Mouse (Mus musculus) intestine, embryonic 14.5 days (tissue): ENCODE measurements at regions not wholly inside any gene's neighbourhood (a gene's known extent, or its start where the extent isn't known, plus 50 kb on each side); places are given as distances from the start of the nearest gene placed in this dataset.
"Not testable (repeated sequence)": the region's sequence is repeated elsewhere in the genome, so short reads cannot be mapped to it uniquely, and the experiment has no call there.

Experiments
- ATAC-seq: fragments of 200-750 bp; cut with Nextera tagmentation; replicated peaks from 2 replicates; pipeline ENCODE4 v1.8.0; 2017; ENCODE audit warnings: low read depth, moderate number of reproducible peaks, moderate TSS enrichment, moderate library complexity; ENCODE audit not compliant: low FRiP score, low TSS enrichment
- DNase-seq: peaks from one replicate; pipeline ENCODE4 v3.0.0-alpha.2; 2018; ENCODE audit warnings: low spot score
- H3K27ac ChIP-seq: fragments of 300-500 bp; sonication (generic); 2 replicates; pipeline ENCODE4 v1.5.1; 2014; ENCODE audit warnings: low read depth, mild to moderate bottlenecking, control low read depth
- H3K27me3 ChIP-seq: fragments of 300-500 bp; sonication (generic); replicated peaks from 2 replicates; pipeline ENCODE4 v1.6.1; 2014; ENCODE audit warnings: low read length, control low read depth; ENCODE audit not compliant: control insufficient read depth, insufficient read depth
- H3K36me3 ChIP-seq: fragments of 300-500 bp; sonication (generic); 2 replicates; pipeline ENCODE4 v1.6.1; 2014; ENCODE audit warnings: low read length, control low read depth; ENCODE audit not compliant: control insufficient read depth, insufficient read depth
- H3K4me1 ChIP-seq: fragments of 300-500 bp; sonication (generic); replicated peaks from 2 replicates; pipeline ENCODE4 v1.6.1; 2014; ENCODE audit warnings: low read length, control low read depth, mixed read lengths; ENCODE audit not compliant: control insufficient read depth, insufficient read depth
- H3K4me2 ChIP-seq: fragments of 300-500 bp; sonication (generic); 2 replicates; pipeline ENCODE4 v1.6.1; 2014; ENCODE audit warnings: low read length
- H3K4me3 ChIP-seq: fragments of 300-500 bp; sonication (generic); 2 replicates; pipeline ENCODE4 v1.5.1; 2014; ENCODE audit warnings: low read depth, low read length, control low read depth, mixed read lengths
- H3K9ac ChIP-seq: fragments of 300-500 bp; sonication (generic); 2 replicates; pipeline ENCODE4 v1.6.1; 2014; ENCODE audit warnings: mild to moderate bottlenecking, low read length
- H3K9me3 ChIP-seq: fragments of 300-500 bp; sonication (generic); 2 replicates; pipeline ENCODE4 v1.6.1; 2016; ENCODE audit warnings: low read length, control low read depth; ENCODE audit not compliant: control insufficient read depth
- WGBS: fragments of 180-500 bp; shearing (Covaris S2); extraction: QIAGEN DNeasy Blood & Tissue Kit; methylation state at CpG from one replicate; pipeline ENCODE4 v1.1.7; 2014; 5-methylcytosine and 5-hydroxymethylcytosine counted together

DNA sequence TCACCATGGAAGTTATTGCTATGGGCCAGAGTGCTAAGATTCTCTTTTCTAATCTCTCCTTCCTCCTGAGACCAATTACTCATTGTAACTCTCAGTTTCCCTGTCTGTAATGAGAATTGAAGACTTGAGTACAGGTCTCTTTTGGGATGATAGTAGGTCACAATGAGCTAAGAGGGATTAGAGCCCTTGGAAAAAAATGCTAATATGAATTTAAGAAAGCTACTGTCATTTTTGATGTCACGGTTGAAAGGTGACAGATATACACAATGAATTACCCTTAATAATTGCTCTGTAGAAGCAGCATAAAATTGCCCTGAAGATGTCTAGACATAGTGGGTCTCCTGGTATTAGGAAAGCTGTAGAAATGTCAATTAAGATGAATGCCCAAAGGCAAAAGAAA, 178.2 kb downstream of the Kcna4 start:
- no peak for DNase-seq

GRCm38 (mm10) chr2:107503646-107504379, 213.4 kb downstream of the Kcna4 start:
- DNase-seq (no peak), ATAC-seq (no peak)
- Histone ChIP-seq H3K9me3 (no peaks in the 10 kb centered on the region), H3K4me3 (no peak overlapping the region), H3K9ac (no peak overlapping the region), H3K36me3 (no peaks in the 10 kb centered on the region), H3K27me3 (no peaks in the 10 kb centered on the region), H3K4me1 (no peaks in the 10 kb centered on the region), H3K4me2 (no peak overlapping the region), H3K27ac (no peak overlapping the region)
- WGBS: 74% methylated on average over 7 of the region's 7 CpGs

More for the DNA sequence above, 178.2 kb downstream of the Kcna4 start:
- H3K4me1 ChIP-seq: no peaks in the 10 kb centered on the region
- H3K27ac ChIP-seq: no peak overlapping the region
- no peaks in the 10 kb centered on the region for H3K27me3 ChIP-seq
- no peaks in the 10 kb centered on the region for H3K9me3 ChIP-seq
- no peak overlapping the region for H3K9ac ChIP-seq
- no peak overlapping the region for H3K4me3 ChIP-seq
- H3K4me2 ChIP-seq: no peak overlapping the region
- 85% methylated on average over 1 of the region's 1 CpGs for WGBS
- no peaks in the 10 kb centered on the region for H3K36me3 ChIP-seq
- no peak for ATAC-seq

DNA sequence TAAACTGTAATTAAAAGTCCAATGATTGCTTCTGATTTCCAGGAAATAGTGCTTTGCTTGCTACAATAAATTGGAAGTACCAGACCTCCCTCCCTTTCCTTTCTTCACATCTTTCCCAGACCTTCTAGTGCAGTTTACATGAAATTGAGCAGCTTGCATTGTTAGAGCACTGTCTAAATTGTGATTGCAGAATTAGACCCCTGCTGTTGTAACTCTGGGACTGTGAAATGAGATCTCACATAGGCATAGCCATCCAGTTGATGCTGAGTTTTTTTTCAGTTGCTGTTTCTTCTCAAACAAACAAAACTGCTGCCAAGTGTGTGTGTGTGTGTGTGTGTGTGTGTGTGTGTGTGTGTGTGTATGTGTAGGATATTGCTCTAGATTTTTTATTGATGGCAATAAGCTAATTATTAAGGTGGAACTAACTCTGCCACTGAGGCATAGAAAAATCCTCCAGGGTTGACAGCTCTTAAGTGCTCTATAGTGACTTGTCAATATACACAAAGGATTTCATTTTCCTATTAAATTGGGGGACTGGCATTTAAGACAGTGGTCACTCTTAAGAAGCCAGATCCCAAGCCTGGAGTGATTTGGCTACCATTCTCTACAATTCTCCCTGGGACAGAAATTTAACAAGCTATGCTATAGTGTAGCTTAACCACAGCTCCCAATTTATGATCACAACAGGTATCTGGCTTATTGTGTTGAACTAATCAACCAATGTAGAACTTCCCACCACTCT, 217.2 kb downstream of the Kcna4 start:
- no peak overlapping the region for H3K27ac ChIP-seq
- H3K27me3 ChIP-seq: no peaks in the 10 kb centered on the region
- H3K4me3 ChIP-seq: no peak overlapping the region
- DNase-seq (no peak), ATAC-seq (no peak)
- H3K9ac ChIP-seq: no peak overlapping the region
- no peaks in the 10 kb centered on the region for H3K4me1 ChIP-seq
- H3K9me3 ChIP-seq: no peaks in the 10 kb centered on the region
- H3K4me2 ChIP-seq: no peak overlapping the region
- H3K36me3 ChIP-seq: no peaks in the 10 kb centered on the region

GRCm38 (mm10) chr2:107515486-107515885, 225.0 kb downstream of the Kcna4 start:
- H3K4me1 ChIP-seq, H3K27ac ChIP-seq, H3K9me3 ChIP-seq, H3K36me3 ChIP-seq, DNase-seq, ATAC-seq, H3K9ac ChIP-seq, H3K27me3 ChIP-seq, H3K4me3 ChIP-seq, H3K4me2 ChIP-seq: not testable (repeated sequence)
- 84% methylated on average over 1 of the region's 1 CpGs for WGBS

DNA sequence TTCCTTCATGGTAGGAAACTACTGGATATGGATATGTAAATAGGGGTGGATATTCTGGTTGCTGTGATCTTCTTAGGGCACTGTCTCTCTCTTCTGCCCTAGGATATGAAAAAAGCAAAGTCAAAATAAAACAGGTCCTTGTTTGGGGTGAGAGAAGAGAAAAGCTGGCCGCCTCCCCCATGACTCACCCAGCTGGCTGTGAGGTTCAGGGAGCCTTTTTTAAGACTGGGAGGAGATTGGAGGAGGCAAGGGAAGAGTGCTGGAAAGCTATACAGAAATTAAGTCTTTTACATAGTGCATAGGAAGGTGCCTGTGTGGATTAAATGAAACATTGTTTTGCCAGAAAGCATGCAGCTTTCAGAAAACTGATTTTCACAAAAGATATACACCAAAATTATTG, 227.7 kb downstream of the Kcna4 start:
- WGBS: 65% methylated on average over 1 of the region's 1 CpGs
- no peak for ATAC-seq

DNA sequence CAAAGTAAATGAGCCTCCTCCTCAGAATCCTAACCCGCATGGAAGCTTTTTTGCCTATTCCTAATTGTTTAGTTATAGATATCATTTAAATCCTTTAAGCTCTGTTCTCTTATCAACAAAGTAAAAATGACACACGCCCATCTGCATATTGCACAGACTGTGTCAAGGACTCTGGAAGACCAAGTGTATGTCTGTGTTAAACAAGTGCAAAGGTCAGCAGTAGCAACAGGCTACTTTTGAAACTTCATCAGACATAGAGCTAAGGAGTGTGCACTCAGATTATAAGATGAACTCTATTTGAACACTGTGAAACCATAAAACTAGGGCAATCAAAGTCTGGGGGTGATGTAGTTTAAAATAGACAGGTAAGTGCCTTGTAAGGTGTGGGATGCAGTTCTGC, 228.3 kb downstream of the Kcna4 start:
- ATAC-seq: peak; percentile 84; the same call in 1 of the 2 replicates
- Histone ChIP-seq H3K36me3 (no peaks in the 10 kb centered on the region), H3K4me1 (no peaks in the 10 kb centered on the region), H3K4me3 (no peak overlapping the region), H3K9me3 (no peaks in the 10 kb centered on the region), H3K4me2 (no peak overlapping the region), H3K27ac (no peak overlapping the region), H3K27me3 (no peaks in the 10 kb centered on the region), H3K9ac (no peak overlapping the region)
- DNase-seq: no peak
- 62% methylated on average over 2 of the region's 2 CpGs for WGBS

More for the DNA sequence above, 227.7 kb downstream of the Kcna4 start:
- H3K36me3 ChIP-seq: no peaks in the 10 kb centered on the region
- no peak overlapping the region for H3K4me2 ChIP-seq
- DNase-seq: no peak
- H3K9me3 ChIP-seq: no peaks in the 10 kb centered on the region
- no peaks in the 10 kb centered on the region for H3K4me1 ChIP-seq
- H3K27ac ChIP-seq: no peak overlapping the region
- H3K27me3 ChIP-seq: no peaks in the 10 kb centered on the region
- no peak overlapping the region for H3K9ac ChIP-seq
- no peak overlapping the region for H3K4me3 ChIP-seq

DNA sequence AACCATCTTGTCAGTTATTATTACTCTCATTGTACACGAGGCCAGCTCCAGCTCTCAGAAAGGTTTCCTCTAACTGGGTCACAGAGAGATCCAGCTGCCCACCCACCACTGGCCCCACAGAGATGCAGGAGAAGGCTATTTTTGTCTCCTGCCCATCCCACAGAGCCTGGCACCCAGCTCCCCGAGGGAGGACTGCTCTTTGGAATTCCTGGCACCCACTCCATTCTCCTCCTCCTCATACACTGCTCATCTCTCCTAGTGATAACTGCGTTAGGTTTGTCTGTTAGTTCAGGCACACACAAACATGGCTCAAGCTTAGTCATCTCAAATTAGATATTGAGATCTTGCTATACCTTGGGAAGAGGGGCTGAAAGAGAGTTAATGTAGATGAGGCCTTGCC, 228.9 kb downstream of the Kcna4 start:
- DNase-seq: no peak
- 45% methylated on average over 3 of the region's 3 CpGs for WGBS
- ATAC-seq: peak; percentile 62; the same call in 1 of the 2 replicates

GRCm38 (mm10) chr2:107519761-107520160, 229.3 kb downstream of the Kcna4 start:
- H3K27me3 ChIP-seq: no peaks in the 10 kb centered on the region
- H3K4me3 ChIP-seq: no peak overlapping the region
- H3K9me3 ChIP-seq: no peaks in the 10 kb centered on the region
- no peak overlapping the region for H3K4me2 ChIP-seq
- H3K9ac ChIP-seq: no peak overlapping the region
- no peaks in the 10 kb centered on the region for H3K4me1 ChIP-seq
- H3K36me3 ChIP-seq: no peaks in the 10 kb centered on the region
- H3K27ac ChIP-seq: no peak overlapping the region
- ATAC-seq (no peak), DNase-seq (no peak)
- 64% methylated on average over 4 of the region's 4 CpGs for WGBS

More for the DNA sequence above, 228.9 kb downstream of the Kcna4 start:
- H3K27ac ChIP-seq: no peak overlapping the region
- no peak overlapping the region for H3K4me2 ChIP-seq
- H3K9ac ChIP-seq: no peak overlapping the region
- no peak overlapping the region for H3K4me3 ChIP-seq
- no peaks in the 10 kb centered on the region for H3K27me3 ChIP-seq
- no peaks in the 10 kb centered on the region for H3K9me3 ChIP-seq
- H3K4me1 ChIP-seq: no peaks in the 10 kb centered on the region
- H3K36me3 ChIP-seq: no peaks in the 10 kb centered on the region

GRCm38 (mm10) chr2:107543161-107543560, 252.7 kb downstream of the Kcna4 start:
- H3K4me3 ChIP-seq: no peak overlapping the region
- H3K9ac ChIP-seq: no peak overlapping the region
- H3K4me2 ChIP-seq: no peak overlapping the region
- ATAC-seq (no peak), DNase-seq (no peak)
- no peaks in the 10 kb centered on the region for H3K9me3 ChIP-seq
- H3K27me3 ChIP-seq: no peaks in the 10 kb centered on the region
- 83% methylated on average over 4 of the region's 4 CpGs for WGBS
- no peaks in the 10 kb centered on the region for H3K4me1 ChIP-seq
- no peak overlapping the region for H3K27ac ChIP-seq
- no peaks in the 10 kb centered on the region for H3K36me3 ChIP-seq
